Mouse (Mus musculus) urinary bladder, adult 18-20 months (tissue): Measurements from ENCODE around the gene Ldlrap1.
A peak's percentile ranks its signal among the peaks of the same experiment; 100 is the strongest.

Source experiments
- DNase-seq, 2 experiments: peaks; one replicate each; pipeline ENCODE4 v3.0.0; 2022; ENCODE audit warnings: low spot score in 2 of 2, mixed read lengths in 2 of 2

Ldlrap1 gene

GRCm38 (mm10) chr4:134775234-134775944 lies 7.6 kb upstream of the Ldlrap1 start:
- no peak for DNase-seq

GRCm38 (mm10) chr4:134774126-134774525 lies 6.3 kb upstream of the Ldlrap1 start:
- no peak for DNase-seq

- no peak for DNase-seq
These were observed 5.2 kb upstream of the Ldlrap1 start for GRCm38 (mm10) chr4:134772805-134773674.

GRCm38 (mm10) chr4:134769891-134770290 lies 2.1 kb upstream of the Ldlrap1 start:
- DNase-seq = no peak

- DNase-seq = no peak
These were observed 1.4 kb upstream of the Ldlrap1 start for GRCm38 (mm10) chr4:134769081-134769811.

- peak in 1 of 2 experiments; percentile 77 for DNase-seq
These were observed 533 bp upstream of the Ldlrap1 start for GRCm38 (mm10) chr4:134768226-134768888.

GRCm38 (mm10) chr4:134766904-134767425 lies 859 bp downstream of the Ldlrap1 start:
- DNase-seq = no peak

GRCm38 (mm10) chr4:134766277-134766676 lies 1.5 kb downstream of the Ldlrap1 start:
- DNase-seq = no peak

- no peak for DNase-seq
These were observed 3.5 kb downstream of the Ldlrap1 start for GRCm38 (mm10) chr4:134764333-134764732.

GRCm38 (mm10) chr4:134762360-134762759 lies 5.5 kb downstream of the Ldlrap1 start:
- DNase-seq = peak in 1 of 2 experiments; percentile 42

GRCm38 (mm10) chr4:134760793-134761201 lies 7.0 kb downstream of the Ldlrap1 start:
- peak in 1 of 2 experiments; percentile 58 for DNase-seq

- no peak for DNase-seq
These were observed 7.5 kb downstream of the Ldlrap1 start for GRCm38 (mm10) chr4:134760281-134760680.

GRCm38 (mm10) chr4:134759564-134759963 lies 8.3 kb downstream of the Ldlrap1 start:
- no peak for DNase-seq

GRCm38 (mm10) chr4:134758922-134759321 lies 8.9 kb downstream of the Ldlrap1 start:
- no peak for DNase-seq

- no peak for DNase-seq
These were observed 9.5 kb downstream of the Ldlrap1 start for GRCm38 (mm10) chr4:134758367-134758766.

- DNase-seq = no peak
These were observed 10.9 kb downstream of the Ldlrap1 start for GRCm38 (mm10) chr4:134756953-134757352.

GRCm38 (mm10) chr4:134754941-134755340 lies 12.9 kb downstream of the Ldlrap1 start:
- DNase-seq = no peak

- DNase-seq = no peak
These were observed 13.5 kb downstream of the Ldlrap1 start for GRCm38 (mm10) chr4:134754371-134754770.

GRCm38 (mm10) chr4:134753516-134754261 lies 14.1 kb downstream of the Ldlrap1 start:
- no peak for DNase-seq

GRCm38 (mm10) chr4:134752911-134753426 lies 14.9 kb downstream of the Ldlrap1 start:
- no peak for DNase-seq
